Mouse (Mus musculus): Measurements from ENCODE around the gene Fgd5. TPM values are rescaled to one million over a fixed set of nuclear protein-coding genes. Genes with fewer than 3 reads are reported as not detected.

Fgd5 gene
- total and polyA plus RNA-seq, 3 experiments = 0.03 TPM; not detected in 2

DNA sequence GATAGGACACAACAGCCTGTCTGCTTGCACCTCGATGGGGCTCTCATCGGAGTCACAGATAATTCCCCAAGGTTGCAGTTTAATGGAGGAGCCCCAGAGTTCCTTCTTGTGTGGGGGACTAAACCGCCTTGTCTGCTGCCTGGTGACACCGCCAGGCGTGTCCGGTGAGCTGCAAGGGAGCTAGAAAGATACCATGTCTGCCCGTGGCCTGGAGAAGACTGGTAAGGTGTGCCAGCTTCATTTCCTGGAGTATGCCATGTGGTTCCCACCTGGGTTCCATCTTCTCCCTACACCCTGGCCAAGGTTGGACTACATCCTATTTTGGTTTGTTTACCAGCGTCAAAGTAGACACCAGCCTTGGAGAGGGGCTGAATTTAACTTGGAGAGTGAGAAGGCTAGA, 11.4 kb downstream of the Fgd5 start:
- H3K9ac ChIP-seq (ENCODE audit: control insufficient read depth, low read depth, low read length, poor library complexity, severe bottlenecking) = no peak overlapping the region
- no peak overlapping the region for H3K27ac ChIP-seq (ENCODE audit: control insufficient read depth, low read depth, low read length)
- no peak for TF ChIP-seq MEF2A (IDR thresholded peaks at IDR 0.05; ENCODE audit: extremely low read depth, insufficient replicate concordance, low read depth, low read length, poor library complexity, severe bottlenecking)
- no peak for TF ChIP-seq TBP (IDR thresholded peaks at IDR 0.05; ENCODE audit: low read depth, low read length)
- no peak for TF ChIP-seq RAD21 (IDR thresholded peaks at IDR 0.05; ENCODE audit: low read depth, low read length)
- TF ChIP-seq ETS1 (IDR thresholded peaks at IDR 0.05; ENCODE audit: low read depth, low read length) = no peak
- TF ChIP-seq SMC3 (IDR thresholded peaks at IDR 0.05; ENCODE audit: low read depth, low read length) = no peak
- TF ChIP-seq TCF12 (IDR thresholded peaks at IDR 0.05; ENCODE audit: low read depth, low read length) = no peak
- TF ChIP-seq NELFE (IDR thresholded peaks at IDR 0.05; ENCODE audit: low read depth, low read length) = no peak
- TF ChIP-seq CHD1 (IDR thresholded peaks at IDR 0.05; ENCODE audit: low read depth, low read length) = no peak
- no peak for TF ChIP-seq E2F4 (IDR thresholded peaks at IDR 0.05; ENCODE audit: borderline replicate concordance, low read depth, low read length)
- no peak for TF ChIP-seq BHLHE40 (IDR thresholded peaks at IDR 0.05; ENCODE audit: borderline replicate concordance, low read depth, low read length)
- TF ChIP-seq CHD2 (IDR thresholded peaks at IDR 0.05; ENCODE audit: low read length) = no peak
- TF ChIP-seq POLR2AphosphoS5 (IDR thresholded peaks at IDR 0.05; ENCODE audit: borderline replicate concordance, low read depth, low read length) = no peak
- no peak for TF ChIP-seq UBTF (IDR thresholded peaks at IDR 0.05; ENCODE audit: borderline replicate concordance, insufficient read depth, low read depth, low read length)
- H3K79me2 ChIP-seq (ENCODE audit: control insufficient read depth, insufficient read depth, low read length, poor library complexity) = no peaks in the 10 kb centered on the region
- no peak for DNase-seq (ENCODE audit: low read depth, low spot score)
- no peaks in the 10 kb centered on the region for H3K27me3 ChIP-seq (ENCODE audit: control insufficient read depth in 1 of 2, insufficient read depth in 2 of 2, low read length in 2 of 2)
- no peaks in the 10 kb centered on the region for H3K4me1 ChIP-seq (ENCODE audit: control insufficient read depth in 1 of 2, insufficient read depth in 2 of 2, low read length in 2 of 2)
- no peaks in the 10 kb centered on the region for H3K36me3 ChIP-seq (ENCODE audit: control insufficient read depth in 1 of 2, insufficient read depth in 2 of 2, low read length in 2 of 2)
- no peak overlapping the region for H3K4me3 ChIP-seq (ENCODE audit: control insufficient read depth in 1 of 2, insufficient read depth in 1 of 2, low read depth in 2 of 2, low read length in 2 of 2)
- no peaks in the 10 kb centered on the region for H3K9me3 ChIP-seq (replicated peaks; ENCODE audit: insufficient read depth, low read length)

DNA sequence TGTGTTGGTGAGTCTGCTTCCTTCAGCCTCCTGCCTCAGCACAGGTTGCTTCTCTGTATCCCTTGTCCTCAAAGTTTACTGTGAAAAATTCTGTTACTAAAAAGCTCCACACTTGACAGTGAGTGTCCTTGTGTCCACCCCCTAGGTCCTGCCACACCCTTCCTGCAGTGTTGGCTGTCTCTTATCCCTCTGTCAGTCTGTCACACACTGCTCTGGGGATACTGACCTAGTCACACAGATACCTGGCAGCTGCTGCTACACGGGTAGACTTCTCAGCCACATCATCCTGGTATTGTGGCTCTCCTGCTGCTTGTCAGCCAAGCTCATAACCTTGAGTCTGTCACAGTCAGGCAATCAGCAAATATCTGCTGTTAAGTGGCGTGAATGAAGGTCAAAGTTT, 14.1 kb downstream of the Fgd5 start:
- no peaks in the 10 kb centered on the region for H3K27me3 ChIP-seq (ENCODE audit: control insufficient read depth in 1 of 2, insufficient read depth in 2 of 2, low read length in 2 of 2)
- H3K4me1 ChIP-seq (ENCODE audit: control insufficient read depth in 1 of 2, insufficient read depth in 2 of 2, low read length in 2 of 2) = no peaks in the 10 kb centered on the region
- no peaks in the 10 kb centered on the region for H3K36me3 ChIP-seq (ENCODE audit: control insufficient read depth in 1 of 2, insufficient read depth in 2 of 2, low read length in 2 of 2)
- H3K4me3 ChIP-seq (ENCODE audit: control insufficient read depth in 1 of 2, insufficient read depth in 1 of 2, low read depth in 2 of 2, low read length in 2 of 2) = no peak overlapping the region
- no peaks in the 10 kb centered on the region for H3K79me2 ChIP-seq (ENCODE audit: control insufficient read depth, insufficient read depth, low read length, poor library complexity)
- H3K9ac ChIP-seq (ENCODE audit: control insufficient read depth, low read depth, low read length, poor library complexity, severe bottlenecking) = no peak overlapping the region
- no peaks in the 10 kb centered on the region for H3K9me3 ChIP-seq (replicated peaks; ENCODE audit: insufficient read depth, low read length)
- H3K27ac ChIP-seq (ENCODE audit: control insufficient read depth, low read depth, low read length) = no peak overlapping the region
- no peak for DNase-seq (ENCODE audit: low read depth, low spot score)
- no peak for TF ChIP-seq TCF12 (IDR thresholded peaks at IDR 0.05; ENCODE audit: low read depth, low read length)
- TF ChIP-seq MAFK (IDR thresholded peaks at IDR 0.05; ENCODE audit: borderline replicate concordance, low read depth, low read length) = no peak
- TF ChIP-seq POLR2AphosphoS5 (IDR thresholded peaks at IDR 0.05; ENCODE audit: borderline replicate concordance, low read depth, low read length) = no peak
- no peak for TF ChIP-seq TAL1 (IDR thresholded peaks at IDR 0.05; ENCODE audit: low read length)
- no peak for TF ChIP-seq POLR2AphosphoS2 (IDR thresholded peaks at IDR 0.05; ENCODE audit: low read length)
- TF ChIP-seq RAD21 (IDR thresholded peaks at IDR 0.05; ENCODE audit: low read depth, low read length) = no peak
- no peak for TF ChIP-seq TBP (IDR thresholded peaks at IDR 0.05; ENCODE audit: low read depth, low read length)
- no peak for TF ChIP-seq POLR2A (IDR thresholded peaks at IDR 0.05; ENCODE audit: control insufficient read depth in 1 of 2, insufficient read depth in 1 of 2, low read depth in 1 of 2, low read length in 2 of 2, poor library complexity in 1 of 2)
- TF ChIP-seq ZC3H11A (IDR thresholded peaks at IDR 0.05; ENCODE audit: low read depth, low read length) = no peak
- no peak for TF ChIP-seq KAT2A (conservative IDR thresholded peaks at IDR 0.05; ENCODE audit: low read depth, low read length)
- TF ChIP-seq SIN3A (IDR thresholded peaks at IDR 0.05; ENCODE audit: low read length) = no peak
- no peak for TF ChIP-seq MAX (IDR thresholded peaks at IDR 0.05; ENCODE audit: low read length)
